Mouse (Mus musculus): Measurements from ENCODE around the gene Nudt14. TPM values are rescaled to one million over a fixed set of nuclear protein-coding genes. Genes with fewer than 3 reads are reported as not detected.

Gene Nudt14
- polyA plus RNA-seq, 1 experiment from 2014 or later: 53.2 TPM

DNA sequence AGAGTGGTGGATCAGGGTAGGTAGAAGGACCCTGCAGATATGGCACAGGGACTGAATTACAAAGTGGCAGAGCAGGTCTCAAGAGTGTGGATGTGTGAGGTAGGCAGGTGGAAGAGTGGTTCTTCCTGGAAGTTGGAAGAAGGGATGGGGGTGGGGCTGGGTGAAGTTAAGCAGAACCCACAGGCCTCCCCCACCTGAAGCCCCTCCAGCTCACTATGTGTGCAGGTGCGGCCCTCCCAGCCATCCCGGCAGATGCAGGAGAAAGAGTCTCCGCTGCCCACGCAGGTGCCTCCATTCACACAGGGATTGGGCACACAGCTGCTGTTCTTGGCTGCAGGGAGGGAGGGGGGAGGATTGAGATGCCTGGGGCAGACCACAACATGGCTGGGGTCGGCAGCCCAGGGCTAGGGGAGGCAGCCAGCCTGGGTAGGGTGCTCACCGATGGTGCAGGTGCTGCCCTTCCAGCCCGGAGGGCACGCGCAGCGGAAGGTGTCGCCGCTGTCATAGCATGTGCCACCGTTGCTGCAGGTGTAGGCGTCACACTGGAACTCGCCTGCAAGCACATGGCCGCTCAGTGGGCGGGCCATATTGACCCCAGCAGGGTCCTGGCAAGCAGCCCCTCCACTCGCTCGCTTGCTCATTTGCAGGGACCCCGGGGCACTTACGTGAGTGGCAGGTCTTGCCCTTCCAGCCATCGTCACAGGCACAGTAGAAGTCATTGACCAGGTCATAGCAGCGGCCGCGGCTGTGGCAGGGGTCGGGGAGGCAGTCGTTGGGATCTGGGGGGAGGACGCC lies 28.8 kb downstream of the Nudt14 start:
- Histone ChIP-seq H3K9ac (replicated peaks; ENCODE audit: low read length) (no peak overlapping the region), H3K4me3 (replicated peaks; ENCODE audit: low read depth, low read length) (no peak overlapping the region), H3K9me3 (ENCODE audit: control insufficient read depth, low read length) (no peaks in the 10 kb centered on the region), H3K4me1 (ENCODE audit: control insufficient read depth, insufficient read depth, low read length) (no peaks in the 10 kb centered on the region), H3K27me3 (ENCODE audit: control insufficient read depth, insufficient read depth, low read length) (no peaks in the 10 kb centered on the region), H3K27ac (replicated peaks; ENCODE audit: low read depth, low read length) (no peak overlapping the region), H3K36me3 (ENCODE audit: control insufficient read depth, insufficient read depth, low read length) (peaks cover 85% of the 10 kb centered on the region), H3K4me2 (ENCODE audit: low read length) (no peak overlapping the region)
- no peak for ATAC-seq (ENCODE audit: low FRiP score, low TSS enrichment)
- WGBS: 91% methylated on average over 28 of the region's 28 CpGs
- no peak for DNase-seq

DNA sequence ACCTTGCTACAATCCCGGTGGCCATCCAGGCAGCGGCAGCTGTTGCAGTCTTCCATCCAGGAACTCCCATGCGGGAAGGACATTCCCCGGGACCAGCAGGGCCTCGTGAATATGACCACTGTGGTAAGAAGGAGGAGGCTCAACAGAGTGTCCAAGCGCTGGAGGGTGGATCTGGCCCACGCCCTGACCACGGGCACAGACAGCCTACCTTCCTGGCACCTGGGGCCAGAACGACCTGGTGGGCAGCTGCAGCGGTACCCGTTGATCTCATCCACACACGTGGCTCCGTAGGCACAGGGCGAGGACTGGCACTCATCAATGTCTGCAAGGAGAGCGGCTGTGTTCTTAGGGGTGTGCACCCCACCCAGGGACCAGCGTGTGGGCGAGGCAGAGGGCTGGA lies 30.2 kb downstream of the Nudt14 start:
- Histone ChIP-seq H3K4me2 (ENCODE audit: low read length) (no peak overlapping the region), H3K27ac (replicated peaks; ENCODE audit: low read depth, low read length) (no peak overlapping the region), H3K9me3 (ENCODE audit: control insufficient read depth, low read length) (no peaks in the 10 kb centered on the region), H3K4me1 (ENCODE audit: control insufficient read depth, insufficient read depth, low read length) (no peaks in the 10 kb centered on the region), H3K36me3 (ENCODE audit: control insufficient read depth, insufficient read depth, low read length) (peaks cover 86% of the 10 kb centered on the region), H3K4me3 (replicated peaks; ENCODE audit: low read depth, low read length) (no peak overlapping the region), H3K27me3 (ENCODE audit: control insufficient read depth, insufficient read depth, low read length) (no peaks in the 10 kb centered on the region), H3K9ac (replicated peaks; ENCODE audit: low read length) (no peak overlapping the region)
- DNase-seq: no peak
- WGBS: 93% methylated on average over 17 of the region's 17 CpGs
- no peak for ATAC-seq (ENCODE audit: low FRiP score, low TSS enrichment)

DNA sequence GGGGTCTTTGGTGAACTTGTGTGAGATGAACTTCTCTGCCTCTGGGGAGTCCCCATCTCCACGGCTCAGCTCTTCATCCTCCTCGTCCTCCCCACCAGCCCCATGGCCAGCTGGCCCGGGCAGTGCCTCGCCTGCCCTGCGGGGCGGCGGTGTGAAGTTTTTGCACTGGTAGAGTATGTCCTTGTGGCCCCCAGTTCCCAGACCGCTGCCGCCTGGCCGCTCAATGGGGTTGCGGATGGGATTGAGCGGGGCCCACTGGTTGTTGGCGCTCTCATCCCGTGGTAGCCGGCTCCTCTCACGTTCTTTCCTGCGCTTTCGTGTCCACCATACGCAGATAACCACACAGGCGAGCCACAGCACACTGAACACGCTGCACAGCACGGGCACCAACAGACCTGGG lies 32.9 kb downstream of the Nudt14 start:
- no peak for DNase-seq
- H3K4me2 ChIP-seq (ENCODE audit: low read length): no peak overlapping the region
- no peaks in the 10 kb centered on the region for H3K27me3 ChIP-seq (ENCODE audit: control insufficient read depth, insufficient read depth, low read length)
- no peak overlapping the region for H3K27ac ChIP-seq (replicated peaks; ENCODE audit: low read depth, low read length)
- no peaks in the 10 kb centered on the region for H3K9me3 ChIP-seq (ENCODE audit: control insufficient read depth, low read length)
- H3K36me3 ChIP-seq (ENCODE audit: control insufficient read depth, insufficient read depth, low read length): peaks cover 89% of the 10 kb centered on the region
- 95% methylated on average over 22 of the region's 22 CpGs for WGBS
- H3K9ac ChIP-seq (replicated peaks; ENCODE audit: low read length): no peak overlapping the region
- ATAC-seq (ENCODE audit: low FRiP score, low TSS enrichment): no peak
- no peaks in the 10 kb centered on the region for H3K4me1 ChIP-seq (ENCODE audit: control insufficient read depth, insufficient read depth, low read length)
- H3K4me3 ChIP-seq (replicated peaks; ENCODE audit: low read depth, low read length): no peak overlapping the region

DNA sequence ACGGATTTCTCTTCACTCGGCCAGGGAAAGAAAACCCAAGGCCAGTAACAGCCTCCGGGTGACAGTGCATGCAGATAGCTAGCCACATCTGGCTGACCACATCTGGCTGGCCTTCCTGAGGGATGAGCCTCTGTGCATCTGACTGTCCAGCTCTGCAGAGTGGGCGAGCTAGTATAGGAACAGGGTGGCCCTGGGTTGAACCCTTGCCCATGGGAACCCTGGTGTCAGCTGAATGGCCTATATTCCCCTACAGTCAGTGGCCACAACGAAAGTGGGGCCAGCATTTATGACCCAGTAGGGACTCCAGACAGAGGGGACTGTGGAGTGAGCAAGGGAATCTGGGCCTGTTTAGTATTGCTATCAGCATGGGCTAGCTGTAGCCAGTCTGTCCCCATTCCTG lies 36.9 kb downstream of the Nudt14 start:
- Histone ChIP-seq H3K36me3 (ENCODE audit: control insufficient read depth, insufficient read depth, low read length) (peaks cover 51% of the 10 kb centered on the region), H3K9me3 (ENCODE audit: control insufficient read depth, low read length) (no peaks in the 10 kb centered on the region), H3K27me3 (ENCODE audit: control insufficient read depth, insufficient read depth, low read length) (no peaks in the 10 kb centered on the region), H3K4me3 (replicated peaks; ENCODE audit: low read depth, low read length) (no peak overlapping the region), H3K9ac (replicated peaks; ENCODE audit: low read length) (no peak overlapping the region), H3K27ac (replicated peaks; ENCODE audit: low read depth, low read length) (no peak overlapping the region), H3K4me2 (ENCODE audit: low read length) (no peak overlapping the region), H3K4me1 (ENCODE audit: control insufficient read depth, insufficient read depth, low read length) (no peaks in the 10 kb centered on the region)
- ATAC-seq (ENCODE audit: low FRiP score, low TSS enrichment) (no peak), DNase-seq (no peak)
- WGBS: 88% methylated on average over 5 of the region's 5 CpGs

DNA sequence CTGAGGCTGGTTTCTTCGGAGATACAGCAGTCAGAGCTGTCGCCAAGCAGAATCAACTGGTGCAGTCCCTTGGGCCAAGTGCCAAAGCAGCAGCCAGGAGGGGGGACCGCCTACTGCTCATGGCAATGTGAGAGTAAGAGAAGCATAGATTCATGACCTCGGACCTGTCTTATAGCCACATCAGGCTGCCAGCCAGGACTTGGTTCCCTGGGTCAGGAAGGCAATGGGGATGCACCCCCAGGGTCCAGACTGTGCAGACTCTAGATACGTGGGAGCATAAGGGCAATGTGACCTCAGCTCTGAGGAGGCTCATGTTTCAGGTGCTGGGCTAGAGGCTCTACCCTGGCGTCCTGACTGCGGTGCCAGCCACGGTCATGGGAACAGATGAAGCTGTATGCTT lies 38.0 kb downstream of the Nudt14 start:
- no peak for ATAC-seq (ENCODE audit: low FRiP score, low TSS enrichment)
- H3K4me1 ChIP-seq (ENCODE audit: control insufficient read depth, insufficient read depth, low read length): no peaks in the 10 kb centered on the region
- peak; percentile 19 for DNase-seq
- H3K9ac ChIP-seq (replicated peaks; ENCODE audit: low read length): no peak overlapping the region
- no peak overlapping the region for H3K4me3 ChIP-seq (replicated peaks; ENCODE audit: low read depth, low read length)
- 74% methylated on average over 8 of the region's 8 CpGs for WGBS
- H3K36me3 ChIP-seq (ENCODE audit: control insufficient read depth, insufficient read depth, low read length): peaks cover 40% of the 10 kb centered on the region
- no peaks in the 10 kb centered on the region for H3K27me3 ChIP-seq (ENCODE audit: control insufficient read depth, insufficient read depth, low read length)
- no peak overlapping the region for H3K4me2 ChIP-seq (ENCODE audit: low read length)
- H3K27ac ChIP-seq (replicated peaks; ENCODE audit: low read depth, low read length): no peak overlapping the region
- no peaks in the 10 kb centered on the region for H3K9me3 ChIP-seq (ENCODE audit: control insufficient read depth, low read length)

DNA sequence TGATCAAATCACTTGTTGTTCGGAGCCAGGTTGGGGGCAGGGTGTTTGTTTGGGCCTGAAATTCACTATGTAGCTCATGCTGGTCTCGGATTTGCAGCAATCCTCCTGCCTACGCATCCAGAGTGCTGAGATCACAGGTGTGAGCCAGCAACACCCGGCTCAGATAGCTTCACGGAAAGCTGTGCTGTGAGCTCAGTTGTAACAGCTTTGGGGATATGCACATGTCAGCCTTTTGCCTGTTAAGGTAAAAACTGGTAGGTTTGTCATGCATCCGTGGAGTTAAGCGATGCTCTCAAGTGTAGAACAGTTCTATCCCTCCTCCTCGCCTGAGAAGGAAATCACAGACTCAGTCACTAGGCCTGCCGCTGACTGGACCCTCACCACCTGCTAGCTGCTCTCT lies 41.3 kb downstream of the Nudt14 start:
- Histone ChIP-seq H3K4me3 (replicated peaks; ENCODE audit: low read depth, low read length) (no peak overlapping the region), H3K4me1 (ENCODE audit: control insufficient read depth, insufficient read depth, low read length) (peaks cover 6% of the 10 kb centered on the region; the same call in 1 of the 2 replicates), H3K4me2 (ENCODE audit: low read length) (no peak overlapping the region), H3K27me3 (ENCODE audit: control insufficient read depth, insufficient read depth, low read length) (no peaks in the 10 kb centered on the region), H3K9ac (replicated peaks; ENCODE audit: low read length) (no peak overlapping the region), H3K9me3 (ENCODE audit: control insufficient read depth, low read length) (no peaks in the 10 kb centered on the region), H3K27ac (replicated peaks; ENCODE audit: low read depth, low read length) (no peak overlapping the region), H3K36me3 (ENCODE audit: control insufficient read depth, insufficient read depth, low read length) (peaks cover 13% of the 10 kb centered on the region; the same call in 1 of the 2 replicates)
- WGBS: 88% methylated on average over 9 of the region's 9 CpGs
- ATAC-seq (ENCODE audit: low FRiP score, low TSS enrichment) (no peak), DNase-seq (no peak)

DNA sequence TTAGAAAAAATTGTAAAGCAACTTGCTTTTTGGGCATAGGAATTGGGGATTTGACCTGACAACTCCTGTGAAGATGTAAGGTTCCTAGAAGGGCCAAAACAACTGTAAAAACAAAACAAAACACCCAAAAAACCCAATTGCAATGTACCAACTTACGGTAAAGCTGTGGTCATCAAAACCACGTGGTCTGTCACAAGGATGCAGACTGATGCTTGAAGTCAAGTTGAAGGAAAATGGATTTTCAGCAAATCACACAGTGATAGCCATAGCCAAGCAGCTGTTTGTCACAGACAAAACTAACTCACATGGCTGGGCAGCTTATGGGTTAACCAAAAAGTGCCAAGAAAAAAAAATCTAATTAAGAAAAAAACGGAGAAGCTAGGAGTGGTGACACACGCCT lies 43.0 kb downstream of the Nudt14 start:
- Histone ChIP-seq H3K27ac (replicated peaks; ENCODE audit: low read depth, low read length) (no peak overlapping the region), H3K36me3 (ENCODE audit: control insufficient read depth, insufficient read depth, low read length) (peaks cover 2% of the 10 kb centered on the region; the same call in 1 of the 2 replicates), H3K4me1 (ENCODE audit: control insufficient read depth, insufficient read depth, low read length) (peaks cover 6% of the 10 kb centered on the region; the same call in 1 of the 2 replicates), H3K9ac (replicated peaks; ENCODE audit: low read length) (no peak overlapping the region), H3K27me3 (ENCODE audit: control insufficient read depth, insufficient read depth, low read length) (no peaks in the 10 kb centered on the region), H3K4me2 (ENCODE audit: low read length) (no peak overlapping the region), H3K9me3 (ENCODE audit: control insufficient read depth, low read length) (no peaks in the 10 kb centered on the region), H3K4me3 (replicated peaks; ENCODE audit: low read depth, low read length) (no peak overlapping the region)
- ATAC-seq (ENCODE audit: low FRiP score, low TSS enrichment) (no peak), DNase-seq (no peak)
- WGBS: 68% methylated on average over 4 of the region's 4 CpGs

DNA sequence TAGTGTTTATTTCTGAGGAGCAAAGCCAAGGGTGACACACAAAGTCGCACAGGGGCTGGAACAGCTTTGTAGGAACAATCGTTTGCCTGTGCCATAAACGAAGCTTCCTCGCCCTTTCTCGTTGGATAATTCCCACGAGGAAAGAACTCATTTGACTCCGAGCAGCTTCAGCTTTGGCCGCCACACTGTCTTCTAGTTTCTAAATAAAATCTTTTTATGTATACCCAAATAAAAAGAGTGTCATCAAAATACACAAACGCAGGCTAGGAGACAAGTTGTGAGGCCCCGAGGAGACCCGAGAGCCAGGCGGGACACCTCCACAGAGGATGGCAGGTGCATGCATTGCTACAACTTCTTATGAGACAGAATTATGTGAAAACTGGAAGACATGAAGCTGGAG lies 43.6 kb downstream of the Nudt14 start:
- H3K27ac ChIP-seq (replicated peaks; ENCODE audit: low read depth, low read length): no peak overlapping the region

More for the DNA sequence above, 43.6 kb downstream of the Nudt14 start:
- Histone ChIP-seq H3K4me2 (ENCODE audit: low read length) (no peak overlapping the region), H3K4me3 (replicated peaks; ENCODE audit: low read depth, low read length) (no peak overlapping the region), H3K36me3 (ENCODE audit: control insufficient read depth, insufficient read depth, low read length) (no peaks in the 10 kb centered on the region), H3K27me3 (ENCODE audit: control insufficient read depth, insufficient read depth, low read length) (no peaks in the 10 kb centered on the region), H3K9ac (replicated peaks; ENCODE audit: low read length) (no peak overlapping the region), H3K9me3 (ENCODE audit: control insufficient read depth, low read length) (no peaks in the 10 kb centered on the region), H3K4me1 (ENCODE audit: control insufficient read depth, insufficient read depth, low read length) (peaks cover 6% of the 10 kb centered on the region; the same call in 1 of the 2 replicates)
- no peak for ATAC-seq (ENCODE audit: low FRiP score, low TSS enrichment)
- DNase-seq: no peak
- WGBS: 74% methylated on average over 12 of the region's 12 CpGs

All from midbrain, embryonic 14.5 days (tissue).